Mouse (Mus musculus) cortical plate, adult 2 months (tissue): ENCODE results near the gene Rgs3.

Experiments
- CTCF ChIP-seq: fragments of 200-500 bp; IDR thresholded peaks from 2 replicates; pipeline ENCODE4 v1.5.1; 2011; ENCODE audit warnings: mild to moderate bottlenecking, control low read depth, low read length; ENCODE audit not compliant: insufficient read depth; ENCODE audit errors: extremely low read depth
- POLR2A ChIP-seq: fragments of 200-500 bp; IDR thresholded peaks from 2 replicates; pipeline ENCODE4 v1.6.1; 2011; ENCODE audit warnings: mild to moderate bottlenecking, low read length, control low read depth; ENCODE audit not compliant: insufficient read depth; ENCODE audit errors: extremely low read depth

GRCm38 (mm10) chr4:62514995-62515394, 44.7 kb upstream of the Rgs3 start:
- TF ChIP-seq POLR2A (no peak), CTCF (no peak)
